Mouse (Mus musculus) G1E (cell line): ENCODE measurements around the gene Fam114a2.

ENCODE experiments used
- CTCF ChIP-seq: IDR thresholded peaks from 2 replicates; pipeline ENCODE4 v1.5.1; 2012; ENCODE audit warnings: low read depth, low read length, inconsistent platforms, mixed read lengths
- GATA1 ChIP-seq: IDR thresholded peaks from 2 replicates; pipeline ENCODE4 v1.6.1; 2012; ENCODE audit warnings: borderline replicate concordance, low read length, inconsistent platforms, mixed read lengths
- GATA2 ChIP-seq: IDR thresholded peaks from 2 replicates; pipeline ENCODE4 v1.6.1; 2012; ENCODE audit warnings: low read depth, low read length, inconsistent platforms, borderline replicate concordance

DNA sequence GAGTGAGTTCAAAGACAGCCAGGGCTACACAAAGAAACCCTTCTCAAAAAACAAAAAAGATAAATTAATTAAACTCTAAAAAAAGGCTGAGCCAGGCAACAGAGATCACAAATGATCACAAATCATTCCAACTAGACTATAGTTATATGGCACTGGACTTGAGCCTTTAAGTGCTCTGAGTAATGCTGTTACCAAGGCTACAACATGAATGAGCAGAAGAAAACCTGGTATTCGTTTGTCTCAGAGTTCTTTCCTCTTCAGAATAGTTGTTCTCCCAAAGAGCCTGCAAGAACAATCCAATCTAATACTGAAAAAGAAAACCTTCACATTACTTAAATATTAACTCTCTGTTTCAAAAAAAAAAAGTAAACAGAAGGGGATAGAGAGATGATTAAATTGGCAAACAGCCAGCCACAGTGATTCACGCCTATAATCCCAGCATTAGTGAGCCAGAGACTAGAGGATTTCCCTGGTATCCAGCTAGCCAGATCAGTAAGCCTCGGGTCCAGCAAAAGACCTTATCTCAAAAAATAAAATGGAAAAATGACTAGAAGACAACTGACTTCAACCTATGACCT lies 21.9 kb downstream of the Fam114a2 start:
- TF ChIP-seq CTCF (no peak), GATA2 (no peak), GATA1 (no peak)
